Mouse (Mus musculus): ENCODE data around the gene Dnaja1. TPM values are rescaled to one million over a fixed set of nuclear protein-coding genes. Genes with fewer than 3 reads are reported as not detected.

Dnaja1 gene
- polyA plus RNA-seq, 1 experiment from 2014 or later = 669 TPM

DNA sequence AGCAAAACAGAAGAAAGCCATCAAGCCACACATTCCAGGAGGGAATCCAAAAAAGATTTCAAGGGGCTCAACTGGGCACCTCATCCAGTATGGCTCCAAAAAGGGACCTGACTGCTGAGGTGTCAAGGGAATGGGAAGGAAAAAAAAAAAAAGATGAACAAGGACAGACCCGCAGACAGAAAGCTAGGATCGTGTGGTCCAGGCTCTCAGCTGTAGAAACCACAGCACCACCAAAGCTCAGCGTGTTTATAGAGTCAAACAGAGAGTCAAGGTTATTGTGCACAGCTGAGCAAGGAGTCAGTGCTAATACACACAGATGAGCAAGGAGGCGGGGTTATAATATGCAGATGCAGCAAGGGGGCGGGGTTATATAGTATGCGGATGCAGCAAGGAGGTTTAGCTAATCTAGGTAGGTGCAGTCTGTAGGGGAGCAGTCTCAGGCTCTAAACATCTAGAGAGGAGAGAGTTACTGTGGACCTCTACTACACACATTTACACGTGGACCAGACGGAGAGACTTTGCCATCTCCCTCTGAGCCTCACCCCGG is 63.7 kb downstream of the Dnaja1 start:
- Histone ChIP-seq H3K36me3 (ENCODE audit: control insufficient read depth, insufficient read depth, low read length) (no peaks in the 10 kb centered on the region), H3K27me3 (ENCODE audit: control insufficient read depth, insufficient read depth, low read length) (no peaks in the 10 kb centered on the region), H3K4me2 (ENCODE audit: low read length) (no peak overlapping the region), H3K9me3 (ENCODE audit: control insufficient read depth, low read length) (no peaks in the 10 kb centered on the region), H3K4me3 (replicated peaks; ENCODE audit: low read depth, low read length) (no peak overlapping the region), H3K9ac (replicated peaks; ENCODE audit: low read length) (no peak overlapping the region), H3K27ac (replicated peaks; ENCODE audit: low read depth, low read length) (no peak overlapping the region), H3K4me1 (ENCODE audit: control insufficient read depth, insufficient read depth, low read length) (no peaks in the 10 kb centered on the region)
- no peak for ATAC-seq (ENCODE audit: low FRiP score, low TSS enrichment)
- WGBS = 76% methylated on average over 9 of the region's 9 CpGs
- no peak for DNase-seq

DNA sequence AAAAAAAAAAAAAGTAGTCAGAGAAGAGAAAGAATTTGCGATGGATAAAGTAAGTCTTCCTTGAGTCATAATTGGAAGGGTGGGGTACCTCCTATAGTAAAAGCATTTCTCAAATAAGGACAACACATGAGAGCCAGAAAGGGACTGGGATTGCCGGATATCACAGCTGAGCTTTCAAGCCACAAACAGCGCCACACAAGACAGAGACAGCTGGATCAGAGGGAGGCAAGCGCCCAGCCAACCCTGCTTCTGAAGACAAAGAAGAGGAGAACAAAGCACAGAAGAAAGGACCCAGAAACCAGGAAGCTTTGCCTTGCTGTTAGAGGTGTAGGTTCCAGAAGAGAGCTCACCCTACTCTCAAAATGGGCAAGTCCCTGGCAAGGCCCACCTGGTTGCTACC is 64.6 kb downstream of the Dnaja1 start:
- 60% methylated on average over 4 of the region's 4 CpGs for WGBS
- H3K4me3 ChIP-seq (replicated peaks; ENCODE audit: low read depth, low read length) = no peak overlapping the region
- no peaks in the 10 kb centered on the region for H3K9me3 ChIP-seq (ENCODE audit: control insufficient read depth, low read length)
- no peaks in the 10 kb centered on the region for H3K4me1 ChIP-seq (ENCODE audit: control insufficient read depth, insufficient read depth, low read length)
- ATAC-seq (ENCODE audit: low FRiP score, low TSS enrichment) = no peak
- DNase-seq = no peak
- no peak overlapping the region for H3K9ac ChIP-seq (replicated peaks; ENCODE audit: low read length)
- no peaks in the 10 kb centered on the region for H3K27me3 ChIP-seq (ENCODE audit: control insufficient read depth, insufficient read depth, low read length)
- H3K36me3 ChIP-seq (ENCODE audit: control insufficient read depth, insufficient read depth, low read length) = no peaks in the 10 kb centered on the region
- no peak overlapping the region for H3K4me2 ChIP-seq (ENCODE audit: low read length)
- no peak overlapping the region for H3K27ac ChIP-seq (replicated peaks; ENCODE audit: low read depth, low read length)

MicroRNA genes within 50 kb of the gene (microRNA counts, 519-probe panel; counts per million panel counts)
- not detected for microRNA mmu-miR-207

Small RNAs within 50 kb of the gene (microRNA-seq; reads per million reads assigned to microRNA genes)
- gene Mir207 = not detected

Other genes with a start within 250 kb of the Dnaja1 start
- 0.24 and 0.27 TPM in 2 replicates for gene Tmem215, start 250.0 kb upstream of the Dnaja1 start, polyA plus RNA-seq (2014; fragmentation: Nextera tagmentation; extraction: Ambion mirVana)
- 43.5 and 44.8 TPM in 2 replicates for gene Aptx, start 19.0 kb upstream of the Dnaja1 start, polyA plus RNA-seq (2014; fragmentation: Nextera tagmentation; extraction: Ambion mirVana)
- gene Smu1, start 35.8 kb downstream of the Dnaja1 start, polyA plus RNA-seq (2014; fragmentation: Nextera tagmentation; extraction: Ambion mirVana) = 114 and 136 TPM in 2 replicates
- 4.3 and 7.6 TPM in 2 replicates for gene B4galt1, start 131.9 kb downstream of the Dnaja1 start, polyA plus RNA-seq (2014; fragmentation: Nextera tagmentation; extraction: Ambion mirVana)
- not detected in 2 replicates for gene Spink4, start 197.9 kb downstream of the Dnaja1 start, polyA plus RNA-seq (2014; fragmentation: Nextera tagmentation; extraction: Ambion mirVana)
- gene Bag1, start 226.1 kb downstream of the Dnaja1 start, polyA plus RNA-seq (2014; fragmentation: Nextera tagmentation; extraction: Ambion mirVana) = 203 and 204 TPM in 2 replicates
- 172 and 186 TPM in 2 replicates for gene Chmp5, start 226.3 kb downstream of the Dnaja1 start, polyA plus RNA-seq (2014; fragmentation: Nextera tagmentation; extraction: Ambion mirVana)
- gene Nfx1, start 248.8 kb downstream of the Dnaja1 start, polyA plus RNA-seq (2014; fragmentation: Nextera tagmentation; extraction: Ambion mirVana) = 90.8 and 114 TPM in 2 replicates